Mouse (Mus musculus) forebrain, embryonic 15.5 days (tissue): ENCODE measurements at regions not wholly inside any gene's neighbourhood (a gene's known extent, or its start where the extent isn't known, plus 50 kb on each side); places are given as distances from the start of the nearest gene placed in this dataset.

ENCODE experiments used
- ATAC-seq: fragments of 200-750 bp; cut with Nextera tagmentation; replicated peaks from 2 replicates; pipeline ENCODE4 v1.8.0; 2017; ENCODE audit warnings: mild to moderate bottlenecking, moderate TSS enrichment, moderate library complexity
- H3K27ac ChIP-seq: fragments of 300-500 bp; sonication (generic); replicated peaks from 2 replicates; pipeline ENCODE4 v1.5.1; 2015; ENCODE audit warnings: mild to moderate bottlenecking, inconsistent platforms
- H3K27me3 ChIP-seq: fragments of 300-500 bp; sonication (generic); 2 replicates; pipeline ENCODE4 v1.6.1; 2015; ENCODE audit warnings: inconsistent platforms
- H3K36me3 ChIP-seq: fragments of 300-500 bp; sonication (generic); 2 replicates; pipeline ENCODE4 v1.6.1; 2015; ENCODE audit warnings: mild to moderate bottlenecking, inconsistent platforms
- H3K4me1 ChIP-seq: fragments of 300-500 bp; sonication (generic); 2 replicates; pipeline ENCODE4 v1.6.1; 2015; ENCODE audit warnings: inconsistent platforms
- H3K4me2 ChIP-seq: fragments of 300-500 bp; sonication (generic); replicated peaks from 2 replicates; pipeline ENCODE4 v1.6.1; 2015; ENCODE audit warnings: mild to moderate bottlenecking, inconsistent platforms
- H3K4me3 ChIP-seq: fragments of 300-500 bp; sonication (generic); 2 replicates; pipeline ENCODE4 v1.5.1; 2015; ENCODE audit warnings: mild to moderate bottlenecking, inconsistent platforms
- H3K9ac ChIP-seq: fragments of 300-500 bp; sonication (generic); replicated peaks from 2 replicates; pipeline ENCODE4 v1.6.1; 2015; ENCODE audit warnings: mild to moderate bottlenecking, inconsistent platforms
- H3K9me3 ChIP-seq: fragments of 300-500 bp; sonication (generic); 2 replicates; pipeline ENCODE4 v1.6.1; 2016; ENCODE audit warnings: inconsistent platforms
- WGBS: fragments of 180-500 bp; shearing (Covaris S2); methylation state at CpG from one replicate; pipeline ENCODE4 v1.1.7; 2015; ENCODE audit warnings: mixed read lengths; 5-methylcytosine and 5-hydroxymethylcytosine counted together

GRCm38 (mm10) chr12:70640186-70640585 is 185.1 kb upstream of the Frmd6 start:
- no peak for ATAC-seq

GRCm38 (mm10) chr12:70644910-70645309 is 180.4 kb upstream of the Frmd6 start:
- WGBS = 97% methylated on average over 2 of the region's 2 CpGs
- ATAC-seq = no peak

More at GRCm38 (mm10) chr12:70640186-70640585, 185.1 kb upstream of the Frmd6 start:
- Histone ChIP-seq H3K36me3 (no peaks in the 10 kb centered on the region), H3K4me2 (no peak overlapping the region), H3K4me1 (no peaks in the 10 kb centered on the region), H3K27ac (no peak overlapping the region), H3K9ac (no peak overlapping the region), H3K27me3 (no peaks in the 10 kb centered on the region), H3K4me3 (no peak overlapping the region), H3K9me3 (no peaks in the 10 kb centered on the region)
- 97% methylated on average over 2 of the region's 2 CpGs for WGBS

DNA sequence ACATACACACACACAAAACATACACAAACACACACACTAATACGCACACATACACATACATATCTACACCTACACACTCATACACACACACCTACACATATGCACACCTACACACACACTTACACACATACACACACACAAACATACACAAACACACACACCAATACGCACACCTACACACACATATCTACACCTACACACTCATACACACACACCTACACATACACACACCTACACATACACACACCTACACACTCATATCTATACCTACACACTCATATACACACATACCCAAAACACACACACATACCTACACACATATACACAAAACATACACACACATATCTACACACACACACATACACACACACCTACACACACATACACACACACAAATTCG is 179.9 kb upstream of the Frmd6 start:
- 75% methylated on average over 3 of the region's 3 CpGs for WGBS
- ATAC-seq = 0 out of 2 replicates have a peak, but pooled peaks have one; percentile 29

More at GRCm38 (mm10) chr12:70644910-70645309, 180.4 kb upstream of the Frmd6 start:
- Histone ChIP-seq H3K9ac (no peak overlapping the region), H3K4me3 (no peak overlapping the region), H3K27ac (no peak overlapping the region), H3K27me3 (no peaks in the 10 kb centered on the region), H3K4me1 (0 out of 2 replicates have a peak, but pooled peaks cover 5% of the 10 kb centered on the region), H3K36me3 (no peaks in the 10 kb centered on the region), H3K9me3 (no peaks in the 10 kb centered on the region), H3K4me2 (no peak overlapping the region)

GRCm38 (mm10) chr12:70647516-70647915 is 177.8 kb upstream of the Frmd6 start:
- Histone ChIP-seq H3K9ac (no peak overlapping the region), H3K27ac (no peak overlapping the region), H3K4me3 (no peak overlapping the region), H3K9me3 (no peaks in the 10 kb centered on the region), H3K4me1 (0 out of 2 replicates have a peak, but pooled peaks cover 5% of the 10 kb centered on the region), H3K36me3 (no peaks in the 10 kb centered on the region), H3K27me3 (no peaks in the 10 kb centered on the region), H3K4me2 (no peak overlapping the region)
- 39% methylated on average over 6 of the region's 6 CpGs for WGBS
- no peak for ATAC-seq

More for the DNA sequence above, 179.9 kb upstream of the Frmd6 start:
- no peak overlapping the region for H3K4me3 ChIP-seq
- no peak overlapping the region for H3K4me2 ChIP-seq
- no peak overlapping the region for H3K9ac ChIP-seq
- no peaks in the 10 kb centered on the region for H3K9me3 ChIP-seq
- 0 out of 2 replicates have a peak, but pooled peaks cover 5% of the 10 kb centered on the region for H3K4me1 ChIP-seq
- H3K36me3 ChIP-seq = no peaks in the 10 kb centered on the region
- no peak overlapping the region for H3K27ac ChIP-seq
- no peaks in the 10 kb centered on the region for H3K27me3 ChIP-seq

- Histone ChIP-seq H3K4me2 (no peak overlapping the region), H3K36me3 (no peaks in the 10 kb centered on the region), H3K27me3 (no peaks in the 10 kb centered on the region), H3K9ac (no peak overlapping the region), H3K27ac (no peak overlapping the region), H3K9me3 (no peaks in the 10 kb centered on the region), H3K4me1 (0 out of 2 replicates have a peak, but pooled peaks cover 5% of the 10 kb centered on the region), H3K4me3 (no peak overlapping the region)
- no peak for ATAC-seq
- 77% methylated on average over 6 of the region's 6 CpGs for WGBS
Observed at GRCm38 (mm10) chr12:70648179-70648811, 177.0 kb upstream of the Frmd6 start.

- H3K9ac ChIP-seq = no peak overlapping the region
- H3K27me3 ChIP-seq = no peaks in the 10 kb centered on the region
- 73% methylated on average over 1 of the region's 1 CpGs for WGBS
- H3K4me2 ChIP-seq = no peak overlapping the region
- no peak overlapping the region for H3K27ac ChIP-seq
- H3K4me1 ChIP-seq = 0 out of 2 replicates have a peak, but pooled peaks cover 5% of the 10 kb centered on the region
- H3K4me3 ChIP-seq = no peak overlapping the region
- no peaks in the 10 kb centered on the region for H3K9me3 ChIP-seq
- no peak for ATAC-seq
- H3K36me3 ChIP-seq = no peaks in the 10 kb centered on the region
Observed at GRCm38 (mm10) chr12:70648812-70649188, 176.5 kb upstream of the Frmd6 start.

- H3K36me3 ChIP-seq = no peaks in the 10 kb centered on the region
- H3K27ac ChIP-seq = no peak overlapping the region
- H3K27me3 ChIP-seq = no peaks in the 10 kb centered on the region
- no peak overlapping the region for H3K4me2 ChIP-seq
- no peak overlapping the region for H3K4me3 ChIP-seq
- WGBS = 82% methylated on average over 2 of the region's 2 CpGs
- H3K9ac ChIP-seq = no peak overlapping the region
- no peaks in the 10 kb centered on the region for H3K9me3 ChIP-seq
- peaks cover 10% of the 10 kb centered on the region; the same call in 1 of the 2 replicates for H3K4me1 ChIP-seq
- no peak for ATAC-seq
Observed at GRCm38 (mm10) chr12:70649691-70650090, 175.6 kb upstream of the Frmd6 start.

DNA sequence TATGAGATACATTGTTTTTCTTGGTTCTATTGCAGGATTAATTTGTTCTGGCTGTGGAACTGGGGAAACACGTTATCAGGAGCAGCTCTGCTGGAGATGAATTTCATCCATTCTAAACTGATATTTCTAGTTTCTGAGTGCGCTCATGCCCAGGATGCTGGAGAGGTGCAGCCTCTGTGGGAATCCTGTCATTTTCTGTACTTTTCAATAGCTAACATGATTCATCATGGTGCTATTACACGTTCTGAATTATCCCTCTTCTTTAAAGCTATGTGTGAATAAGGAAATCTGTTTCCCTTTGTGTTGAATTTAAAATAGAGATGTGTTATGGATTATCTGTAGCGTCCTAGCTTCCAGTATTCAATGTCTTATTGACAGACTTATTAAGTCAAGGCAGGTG is 174.8 kb upstream of the Frmd6 start:
- no peaks in the 10 kb centered on the region for H3K9me3 ChIP-seq
- ATAC-seq = no peak
- H3K27ac ChIP-seq = no peak overlapping the region
- WGBS = 68% methylated on average over 4 of the region's 4 CpGs
- H3K4me1 ChIP-seq = peaks cover 10% of the 10 kb centered on the region; the same call in 1 of the 2 replicates
- H3K27me3 ChIP-seq = no peaks in the 10 kb centered on the region
- no peak overlapping the region for H3K4me3 ChIP-seq
- no peak overlapping the region for H3K9ac ChIP-seq
- H3K36me3 ChIP-seq = no peaks in the 10 kb centered on the region
- H3K4me2 ChIP-seq = no peak overlapping the region

DNA sequence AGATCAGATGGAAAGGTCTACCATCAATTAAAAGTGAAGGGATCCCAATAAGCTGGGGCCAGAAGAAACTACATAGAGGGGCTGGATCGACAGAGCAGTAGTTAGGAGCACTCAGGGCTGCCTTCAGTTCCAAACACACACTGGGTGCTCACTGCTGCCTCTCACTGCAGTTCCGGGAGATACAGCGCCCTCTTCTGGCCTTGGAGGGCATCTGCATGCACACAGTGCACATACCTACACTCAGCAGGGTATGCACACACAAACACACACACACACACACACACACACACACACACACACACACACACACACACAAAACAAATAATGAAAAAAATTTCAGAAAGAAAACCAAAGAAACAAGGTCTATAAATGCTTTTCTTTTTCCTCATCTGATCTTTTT is 172.6 kb upstream of the Frmd6 start:
- H3K9ac ChIP-seq = no peak overlapping the region
- H3K4me3 ChIP-seq = no peak overlapping the region
- peaks cover 21% of the 10 kb centered on the region for H3K4me1 ChIP-seq
- no peak overlapping the region for H3K4me2 ChIP-seq
- H3K9me3 ChIP-seq = no peaks in the 10 kb centered on the region
- no peak overlapping the region for H3K27ac ChIP-seq
- ATAC-seq = no peak
- no peaks in the 10 kb centered on the region for H3K36me3 ChIP-seq
- WGBS = 85% methylated on average over 3 of the region's 3 CpGs
- no peaks in the 10 kb centered on the region for H3K27me3 ChIP-seq

DNA sequence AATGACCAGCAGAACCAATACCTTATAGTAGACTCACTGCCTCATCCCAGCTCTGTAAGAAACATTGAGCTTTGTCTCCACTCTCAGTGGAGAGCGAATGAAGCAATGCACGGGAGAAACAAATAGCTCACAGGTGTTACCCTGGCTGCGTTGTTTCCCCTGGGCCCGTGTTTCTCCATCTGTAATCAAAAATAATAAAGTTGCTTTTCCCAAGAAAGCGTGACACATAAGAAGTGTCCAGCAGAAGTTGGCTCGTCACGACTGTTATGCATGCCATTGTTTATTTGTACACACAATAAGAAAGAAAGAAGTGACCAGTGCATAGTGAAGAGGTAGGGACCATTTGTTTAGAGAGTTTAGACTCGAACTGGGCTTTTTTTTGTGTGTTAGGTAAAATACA is 171.3 kb upstream of the Frmd6 start:
- WGBS = 85% methylated on average over 8 of the region's 8 CpGs
- H3K27me3 ChIP-seq = no peaks in the 10 kb centered on the region
- no peak overlapping the region for H3K9ac ChIP-seq
- no peak overlapping the region for H3K4me3 ChIP-seq
- peaks cover 17% of the 10 kb centered on the region for H3K4me1 ChIP-seq
- no peaks in the 10 kb centered on the region for H3K9me3 ChIP-seq
- H3K27ac ChIP-seq = 0 out of 2 replicates have a peak overlapping the region, but pooled peaks have one; percentile 39
- H3K4me2 ChIP-seq = no peak overlapping the region
- ATAC-seq = no peak
- H3K36me3 ChIP-seq = no peaks in the 10 kb centered on the region

DNA sequence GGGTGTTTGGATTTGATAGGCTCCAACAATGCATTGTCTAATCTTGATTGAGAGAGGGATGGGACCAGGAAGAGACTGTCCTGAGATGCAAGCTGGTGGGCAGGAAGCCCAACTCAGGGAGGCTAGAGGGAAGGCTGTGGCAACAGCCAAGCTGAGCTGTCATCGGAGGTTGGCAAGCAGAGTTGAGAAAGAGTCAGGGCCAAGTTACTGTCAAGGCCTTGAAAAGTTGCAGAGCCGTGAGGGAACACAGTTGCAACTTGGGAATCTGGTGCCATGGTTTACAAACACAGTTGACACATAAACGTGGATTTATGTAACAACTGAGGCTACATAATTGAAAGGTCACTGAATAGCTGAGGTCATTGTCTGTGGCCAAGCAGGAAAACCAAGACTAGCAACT is 170.8 kb upstream of the Frmd6 start:
- H3K36me3 ChIP-seq = no peaks in the 10 kb centered on the region
- H3K4me2 ChIP-seq = no peak overlapping the region
- no peaks in the 10 kb centered on the region for H3K27me3 ChIP-seq
- ATAC-seq = peak; percentile 78; the same call in 1 of the 2 replicates
- no peak overlapping the region for H3K9ac ChIP-seq
- peak overlapping the region; percentile 39; the same call in 1 of the 2 replicates for H3K27ac ChIP-seq
- H3K9me3 ChIP-seq = no peaks in the 10 kb centered on the region
- 52% methylated on average over 3 of the region's 3 CpGs for WGBS
- H3K4me3 ChIP-seq = no peak overlapping the region
- peaks cover 17% of the 10 kb centered on the region for H3K4me1 ChIP-seq

GRCm38 (mm10) chr12:70655411-70655811 is 169.9 kb upstream of the Frmd6 start:
- H3K9ac ChIP-seq = no peak overlapping the region
- no peak for ATAC-seq
- H3K36me3 ChIP-seq = no peaks in the 10 kb centered on the region
- no peak overlapping the region for H3K4me2 ChIP-seq
- H3K27me3 ChIP-seq = no peaks in the 10 kb centered on the region
- peaks cover 17% of the 10 kb centered on the region for H3K4me1 ChIP-seq
- 77% methylated on average over 2 of the region's 2 CpGs for WGBS
- no peak overlapping the region for H3K27ac ChIP-seq
- no peaks in the 10 kb centered on the region for H3K9me3 ChIP-seq
- H3K4me3 ChIP-seq = no peak overlapping the region
